Mouse (Mus musculus) midbrain, postnatal 0 days (tissue): Measurements from ENCODE around the gene Map3k11. TPM values are rescaled to one million over a fixed set of nuclear protein-coding genes. Genes with fewer than 3 reads are reported as not detected.

Source experiments
- ATAC-seq: fragments of 200-750 bp; cut with Nextera tagmentation; 2 replicates; pipeline ENCODE4 v1.8.0; 2017; ENCODE audit warnings: moderate number of reproducible peaks, mild to moderate bottlenecking, moderate TSS enrichment, moderate library complexity; ENCODE audit not compliant: low FRiP score
- DNase-seq: peaks from one replicate; pipeline ENCODE4 v3.0.0-alpha.2; 2015; ENCODE audit warnings: low spot score
- H3K27ac ChIP-seq: fragments of 300-500 bp; sonication (generic); 2 replicates; pipeline ENCODE4 v1.5.1; 2014; ENCODE audit warnings: low read depth, mild to moderate bottlenecking, low read length, mixed read lengths
- H3K27me3 ChIP-seq: fragments of 300-500 bp; sonication (generic); 2 replicates; pipeline ENCODE4 v1.6.1; 2014; ENCODE audit warnings: low read length, control low read depth, mixed read lengths; ENCODE audit not compliant: insufficient read depth
- H3K36me3 ChIP-seq: fragments of 300-500 bp; sonication (generic); 2 replicates; pipeline ENCODE4 v1.6.1; 2014; ENCODE audit warnings: low read length, control low read depth, mixed read lengths; ENCODE audit not compliant: insufficient read depth
- H3K4me1 ChIP-seq: fragments of 300-500 bp; sonication (generic); 2 replicates; pipeline ENCODE4 v1.6.1; 2014; ENCODE audit warnings: mild to moderate bottlenecking, control low read depth, antibody characterized with exemption, low read length, mixed read lengths; ENCODE audit not compliant: insufficient read depth
- H3K4me2 ChIP-seq: fragments of 300-500 bp; sonication (generic); 2 replicates; pipeline ENCODE4 v1.6.1; 2014; ENCODE audit warnings: low read depth, mild to moderate bottlenecking, low read length, mixed read lengths; ENCODE audit not compliant: poor library complexity, severe bottlenecking
- H3K4me3 ChIP-seq: fragments of 300-500 bp; sonication (generic); 2 replicates; pipeline ENCODE4 v1.5.1; 2014; ENCODE audit warnings: low read depth, mild to moderate bottlenecking, low read length, moderate library complexity
- H3K9ac ChIP-seq: fragments of 300-500 bp; sonication (generic); replicated peaks from 2 replicates; pipeline ENCODE4 v1.6.1; 2014; ENCODE audit warnings: mild to moderate bottlenecking, low read length, moderate library complexity, mixed read lengths; ENCODE audit not compliant: poor library complexity, severe bottlenecking
- H3K9me3 ChIP-seq: fragments of 300-500 bp; sonication (generic); 2 replicates; pipeline ENCODE4 v1.6.1; 2016; ENCODE audit warnings: low read length, control low read depth
- CTCF ChIP-seq: IDR thresholded peaks from 2 replicates; pipeline ENCODE4 v1.5.1; 2016; ENCODE audit warnings: antibody characterized with exemption, mild to moderate bottlenecking
- WGBS: fragments of 180-500 bp; shearing (Covaris S2); extraction: QIAGEN DNeasy Blood & Tissue Kit; methylation state at CpG from one replicate; pipeline ENCODE4 v1.1.7; 2014; 5-methylcytosine and 5-hydroxymethylcytosine counted together
- polyA plus RNA-seq: library from polyadenylated mRNA; unstranded; fragments of >200 nt; fragmentation: Nextera tagmentation; extraction: Ambion mirVana; gene quantifications from 2 replicates; pipeline ENCODE4 v1.2.1, GENCODE M21; 2015
- total RNA-seq: library from RNA; depleted of rRNA; stranded (reverse); fragments of >200 nt; gene quantifications from 2 replicates; pipeline ENCODE4 v1.2.3, GENCODE M21; 2014

The Map3k11 gene
- total and polyA plus RNA-seq, 2 experiments from 2014 or later = 9.6 to 24.0 TPM

- peaks cover 37% of the 10 kb centered on the region for H3K36me3 ChIP-seq
- H3K9ac ChIP-seq = no peak overlapping the region; the same call in 1 of the 2 replicates
- H3K9me3 ChIP-seq = no peaks in the 10 kb centered on the region
- no peak overlapping the region for H3K4me3 ChIP-seq
- 78% methylated on average over 10 of the region's 10 CpGs for WGBS
- H3K27ac ChIP-seq = 0 out of 2 replicates have a peak overlapping the region, but pooled peaks have one; percentile 38
- H3K4me2 ChIP-seq = peak overlapping the region; percentile 100
- peaks cover 11% of the 10 kb centered on the region; the same call in 1 of the 2 replicates for H3K4me1 ChIP-seq
- no peak for TF ChIP-seq CTCF
- DNase-seq = no peak
- ATAC-seq = no peak
- no peaks in the 10 kb centered on the region for H3K27me3 ChIP-seq
Observed at GRCm38 (mm10) chr19:5692913-5693396, 4.4 kb downstream of the Map3k11 start.

- no peak overlapping the region for H3K27ac ChIP-seq
- peaks cover 44% of the 10 kb centered on the region for H3K36me3 ChIP-seq
- H3K4me3 ChIP-seq = no peak overlapping the region
- ATAC-seq (no peak), DNase-seq (no peak)
- WGBS = 81% methylated on average over 6 of the region's 6 CpGs
- H3K4me2 ChIP-seq = no peak overlapping the region
- no peaks in the 10 kb centered on the region for H3K9me3 ChIP-seq
- no peaks in the 10 kb centered on the region for H3K27me3 ChIP-seq
- TF ChIP-seq CTCF = no peak
- H3K9ac ChIP-seq = no peak overlapping the region
- peaks cover 11% of the 10 kb centered on the region; the same call in 1 of the 2 replicates for H3K4me1 ChIP-seq
Observed at GRCm38 (mm10) chr19:5693801-5694200, 5.3 kb downstream of the Map3k11 start.

GRCm38 (mm10) chr19:5695849-5696462 is 7.4 kb downstream of the Map3k11 start:
- Histone ChIP-seq H3K36me3 (peaks cover 65% of the 10 kb centered on the region), H3K4me1 (0 out of 2 replicates have a peak, but pooled peaks cover under 1% of the 10 kb centered on the region), H3K9me3 (no peaks in the 10 kb centered on the region), H3K9ac (no peak overlapping the region), H3K27ac (no peak overlapping the region), H3K27me3 (no peaks in the 10 kb centered on the region), H3K4me2 (peak overlapping the region; percentile 33; the same call in 1 of the 2 replicates), H3K4me3 (peak overlapping the region; percentile 13)
- no peak for TF ChIP-seq CTCF
- DNase-seq (peak; percentile 32), ATAC-seq (no peak)
- 18% methylated on average over 41 of the region's 41 CpGs for WGBS

GRCm38 (mm10) chr19:5704163-5704800 is 15.7 kb downstream of the Map3k11 start, which contains the start of gene Kcnk7:
TSS of gene Kcnk7 (plus strand) at chr19:5704367.
- H3K9me3 ChIP-seq = no peaks in the 10 kb centered on the region
- 77% methylated on average over 17 of the region's 17 CpGs for WGBS
- H3K27ac ChIP-seq = no peak within 1 kb of the TSS
- no peaks in the 10 kb centered on the region for H3K27me3 ChIP-seq
- no peak within 1 kb of the TSS for H3K4me3 ChIP-seq
- no peak within 1 kb of the TSS for H3K9ac ChIP-seq
- TF ChIP-seq CTCF = no peak
- H3K4me1 ChIP-seq = no peaks in the 10 kb centered on the region
- H3K36me3 ChIP-seq = peaks cover 55% of the 10 kb centered on the region
- ATAC-seq (no peak), DNase-seq (no peak)
- H3K4me2 ChIP-seq = no peak within 1 kb of the TSS

- no peak overlapping the region for H3K9ac ChIP-seq
- no peaks in the 10 kb centered on the region for H3K4me1 ChIP-seq
- H3K4me2 ChIP-seq = no peak overlapping the region
- no peak for TF ChIP-seq CTCF
- H3K9me3 ChIP-seq = no peaks in the 10 kb centered on the region
- no peaks in the 10 kb centered on the region for H3K27me3 ChIP-seq
- DNase-seq (no peak), ATAC-seq (no peak)
- no peak overlapping the region for H3K4me3 ChIP-seq
- WGBS = 49% methylated on average over 10 of the region's 10 CpGs
- no peak overlapping the region for H3K27ac ChIP-seq
- H3K36me3 ChIP-seq = peaks cover 49% of the 10 kb centered on the region
Observed at GRCm38 (mm10) chr19:5704801-5705571, 16.4 kb downstream of the Map3k11 start.
